Mouse (Mus musculus): Measurements from ENCODE around the gene Dusp27. TPM values are rescaled to one million over a fixed set of nuclear protein-coding genes. Genes with fewer than 3 reads are reported as not detected.

Gene Dusp27
- total and polyA plus RNA-seq, 2 experiments from 2014 or later = 33.2 to 39.9 TPM

DNA sequence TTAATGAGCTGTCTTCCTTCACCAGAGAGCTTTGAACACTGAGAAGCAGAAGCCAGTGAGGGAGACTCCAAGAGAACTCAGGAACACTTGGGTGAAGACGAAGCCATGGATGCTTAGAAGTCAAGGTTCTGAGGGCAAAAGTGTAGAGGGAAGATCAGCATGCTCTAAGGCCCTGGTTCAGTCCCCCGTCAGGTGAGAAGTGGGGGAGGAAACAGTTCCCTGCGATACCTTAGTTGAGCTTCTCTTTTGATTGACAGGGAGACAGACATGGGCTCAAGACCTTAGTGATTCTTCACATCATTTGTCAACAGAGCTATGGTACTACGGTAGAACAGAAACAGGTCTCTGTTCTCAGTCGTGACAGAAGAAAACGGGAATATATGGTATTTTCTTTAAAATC lies 1.4 kb downstream of the Dusp27 start:
- DNase-seq (ENCODE audit: low spot score) (no peak), ATAC-seq (ENCODE audit: insufficient read depth, low read depth) (no peak)
- no peaks in the 10 kb centered on the region for H3K27me3 ChIP-seq (ENCODE audit: control insufficient read depth, insufficient read depth, low read length)
- peak overlapping the region; percentile 98 for H3K27ac ChIP-seq (ENCODE audit: low read depth)
- peaks cover 31% of the 10 kb centered on the region for H3K4me1 ChIP-seq (ENCODE audit: control insufficient read depth, insufficient read depth)
- peak overlapping the region; percentile 61 for H3K4me2 ChIP-seq (ENCODE audit: low read depth, low read length)
- no peak for TF ChIP-seq EP300 (IDR thresholded peaks at IDR 0.05; ENCODE audit: low read depth)
- TF ChIP-seq CTCF (IDR thresholded peaks at IDR 0.05; ENCODE audit: low read depth) = no peak
- H3K36me3 ChIP-seq (replicated peaks; ENCODE audit: control insufficient read depth, insufficient read depth, low read length) = 0 out of 2 replicates have a peak, but pooled peaks cover 10% of the 10 kb centered on the region
- H3K9ac ChIP-seq (replicated peaks; ENCODE audit: low read depth, low read length) = no peak overlapping the region
- H3K9me3 ChIP-seq (replicated peaks; ENCODE audit: control insufficient read depth, low read length) = 0 out of 2 replicates have a peak, but pooled peaks cover 3% of the 10 kb centered on the region
- peak overlapping the region; percentile 51 for H3K4me3 ChIP-seq (ENCODE audit: low read depth, low read length)
- WGBS = 61% methylated on average over 6 of the region's 6 CpGs

DNA sequence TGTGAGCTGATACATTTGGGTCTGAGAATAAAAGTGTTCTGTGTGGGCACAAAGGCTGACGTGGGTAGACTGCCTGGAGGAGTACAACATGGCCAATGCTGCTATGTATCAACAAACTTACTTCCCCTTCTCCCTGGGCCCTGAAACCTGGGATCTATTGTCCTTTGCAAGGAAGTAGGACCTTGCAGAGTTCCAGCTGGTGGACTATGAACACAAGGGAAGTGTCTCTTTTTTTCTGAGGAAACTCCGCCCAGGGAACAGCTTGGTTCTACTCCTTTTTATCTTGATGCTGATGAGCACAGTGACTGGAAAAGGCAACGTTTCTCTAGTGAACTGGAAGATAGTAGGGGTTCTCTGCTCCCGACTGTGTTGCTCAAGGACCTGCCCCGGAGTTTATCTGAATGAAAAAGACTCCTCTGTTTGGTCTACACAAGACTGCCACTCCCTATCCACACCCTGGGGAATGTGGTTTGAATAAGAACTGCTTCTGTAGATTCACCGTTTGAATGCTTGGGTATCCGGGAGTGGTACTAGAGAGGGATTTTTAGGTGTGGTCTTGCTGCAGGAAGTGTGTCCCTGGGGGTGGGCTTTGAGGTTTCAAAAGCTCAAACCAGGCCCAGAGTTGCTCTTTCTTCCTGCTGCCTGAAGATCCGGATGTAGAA lies 2.7 kb downstream of the Dusp27 start:
- ATAC-seq (ENCODE audit: insufficient read depth, low read depth) (no peak), DNase-seq (ENCODE audit: low spot score) (no peak)
- no peak overlapping the region for H3K4me3 ChIP-seq (ENCODE audit: low read depth, low read length)
- no peaks in the 10 kb centered on the region for H3K27me3 ChIP-seq (ENCODE audit: control insufficient read depth, insufficient read depth, low read length)
- H3K4me1 ChIP-seq (ENCODE audit: control insufficient read depth, insufficient read depth) = peaks cover 26% of the 10 kb centered on the region
- 0 out of 2 replicates have a peak, but pooled peaks cover 3% of the 10 kb centered on the region for H3K9me3 ChIP-seq (replicated peaks; ENCODE audit: control insufficient read depth, low read length)
- TF ChIP-seq EP300 (IDR thresholded peaks at IDR 0.05; ENCODE audit: low read depth) (no peak), CTCF (IDR thresholded peaks at IDR 0.05; ENCODE audit: low read depth) (no peak)
- H3K9ac ChIP-seq (replicated peaks; ENCODE audit: low read depth, low read length) = no peak overlapping the region
- WGBS = 39% methylated on average over 8 of the region's 8 CpGs
- 0 out of 2 replicates have a peak, but pooled peaks cover 15% of the 10 kb centered on the region for H3K36me3 ChIP-seq (replicated peaks; ENCODE audit: control insufficient read depth, insufficient read depth, low read length)
- H3K4me2 ChIP-seq (ENCODE audit: low read depth, low read length) = no peak overlapping the region
- no peak overlapping the region for H3K27ac ChIP-seq (ENCODE audit: low read depth)

DNA sequence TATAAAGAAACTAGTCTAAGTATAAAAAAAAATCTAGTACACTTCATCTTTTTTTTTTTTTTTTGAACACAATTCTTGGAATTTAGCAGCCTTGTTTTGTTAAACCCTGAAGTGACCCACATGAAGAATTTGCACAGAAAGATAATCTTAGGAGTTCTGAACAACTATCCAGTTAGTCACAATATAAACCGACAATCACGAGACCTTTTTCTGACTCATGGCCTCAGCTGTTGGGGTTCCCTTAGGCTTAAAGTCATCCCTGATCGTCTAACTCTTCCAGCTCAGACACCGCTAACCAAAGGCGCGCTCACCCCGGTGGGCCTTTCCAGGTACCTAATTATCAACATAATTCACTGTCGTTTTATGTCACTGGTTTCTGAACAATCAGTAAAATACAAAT lies 4.0 kb downstream of the Dusp27 start:
- H3K4me1 ChIP-seq (ENCODE audit: control insufficient read depth, insufficient read depth) = peaks cover 25% of the 10 kb centered on the region
- no peaks in the 10 kb centered on the region for H3K27me3 ChIP-seq (ENCODE audit: control insufficient read depth, insufficient read depth, low read length)
- H3K4me3 ChIP-seq (ENCODE audit: low read depth, low read length) = no peak overlapping the region
- WGBS = 89% methylated on average over 8 of the region's 8 CpGs
- TF ChIP-seq CTCF (IDR thresholded peaks at IDR 0.05; ENCODE audit: low read depth) (no peak), EP300 (IDR thresholded peaks at IDR 0.05; ENCODE audit: low read depth) (no peak)
- DNase-seq (ENCODE audit: low spot score) = no peak
- no peak overlapping the region for H3K4me2 ChIP-seq (ENCODE audit: low read depth, low read length)
- H3K36me3 ChIP-seq (replicated peaks; ENCODE audit: control insufficient read depth, insufficient read depth, low read length) = 0 out of 2 replicates have a peak, but pooled peaks cover 15% of the 10 kb centered on the region
- 0 out of 2 replicates have a peak, but pooled peaks cover 3% of the 10 kb centered on the region for H3K9me3 ChIP-seq (replicated peaks; ENCODE audit: control insufficient read depth, low read length)
- H3K27ac ChIP-seq (ENCODE audit: low read depth) = no peak overlapping the region
- no peak for ATAC-seq (ENCODE audit: insufficient read depth, low read depth)
- no peak overlapping the region for H3K9ac ChIP-seq (replicated peaks; ENCODE audit: low read depth, low read length)

DNA sequence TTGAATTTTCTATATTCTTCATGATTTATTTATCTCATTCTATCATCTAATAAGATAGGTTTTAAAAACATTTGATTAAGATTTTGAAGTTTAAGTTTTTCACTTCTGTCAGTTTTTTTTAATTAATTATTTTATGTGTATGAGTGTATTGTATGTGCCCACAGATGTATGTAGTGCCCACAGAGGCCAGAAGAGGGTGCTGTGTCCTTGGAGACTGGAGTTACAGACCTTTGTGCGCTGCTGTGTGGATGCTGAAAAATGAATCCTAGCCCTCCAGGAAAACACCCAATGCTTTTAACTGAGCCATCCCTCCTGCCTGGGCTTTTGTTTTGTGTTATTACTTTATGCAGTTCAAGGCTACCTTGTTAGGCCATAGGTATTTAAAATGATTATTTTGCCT lies 4.7 kb downstream of the Dusp27 start:
- ATAC-seq (ENCODE audit: insufficient read depth, low read depth) (no peak), DNase-seq (ENCODE audit: low spot score) (no peak)
- Histone ChIP-seq H3K9me3 (replicated peaks; ENCODE audit: control insufficient read depth, low read length) (0 out of 2 replicates have a peak, but pooled peaks cover 3% of the 10 kb centered on the region), H3K9ac (replicated peaks; ENCODE audit: low read depth, low read length) (no peak overlapping the region), H3K4me1 (ENCODE audit: control insufficient read depth, insufficient read depth) (peaks cover 20% of the 10 kb centered on the region), H3K4me2 (ENCODE audit: low read depth, low read length) (no peak overlapping the region), H3K4me3 (ENCODE audit: low read depth, low read length) (no peak overlapping the region), H3K27me3 (ENCODE audit: control insufficient read depth, insufficient read depth, low read length) (no peaks in the 10 kb centered on the region), H3K36me3 (replicated peaks; ENCODE audit: control insufficient read depth, insufficient read depth, low read length) (0 out of 2 replicates have a peak, but pooled peaks cover 15% of the 10 kb centered on the region), H3K27ac (ENCODE audit: low read depth) (no peak overlapping the region)
- TF ChIP-seq EP300 (IDR thresholded peaks at IDR 0.05; ENCODE audit: low read depth) = no peak
- TF ChIP-seq CTCF (IDR thresholded peaks at IDR 0.05; ENCODE audit: low read depth) = peak; percentile 12; the same call in 1 of the 2 replicates
- WGBS = 100% methylated on average over 1 of the region's 1 CpGs

DNA sequence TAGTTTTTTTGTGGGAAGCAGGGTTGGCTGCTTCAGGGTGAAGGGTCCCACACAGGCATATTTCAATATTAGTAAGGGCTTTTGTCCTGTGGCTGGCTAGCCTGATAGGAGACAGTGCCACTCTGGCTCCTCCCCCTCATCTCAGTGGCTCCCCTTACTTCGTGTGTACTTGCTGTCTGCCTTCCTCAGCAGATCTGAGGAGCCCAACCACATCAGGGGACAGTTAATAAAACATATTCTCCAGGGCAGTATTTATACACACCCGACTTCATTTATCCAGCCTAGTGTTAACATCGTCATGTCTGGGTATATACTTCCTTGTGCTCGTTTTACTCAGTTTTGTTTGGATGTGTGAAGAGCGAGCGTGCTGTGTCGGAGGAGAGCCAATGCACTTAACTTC lies 5.6 kb downstream of the Dusp27 start:
- DNase-seq (ENCODE audit: low spot score) (no peak), ATAC-seq (ENCODE audit: insufficient read depth, low read depth) (no peak)
- Histone ChIP-seq H3K4me3 (ENCODE audit: low read depth, low read length) (no peak overlapping the region), H3K4me1 (ENCODE audit: control insufficient read depth, insufficient read depth) (peaks cover 18% of the 10 kb centered on the region; the same call in 1 of the 2 replicates), H3K4me2 (ENCODE audit: low read depth, low read length) (no peak overlapping the region), H3K9ac (replicated peaks; ENCODE audit: low read depth, low read length) (no peak overlapping the region), H3K9me3 (replicated peaks; ENCODE audit: control insufficient read depth, low read length) (0 out of 2 replicates have a peak, but pooled peaks cover 3% of the 10 kb centered on the region), H3K36me3 (replicated peaks; ENCODE audit: control insufficient read depth, insufficient read depth, low read length) (peaks cover 20% of the 10 kb centered on the region; the same call in 1 of the 2 replicates), H3K27me3 (ENCODE audit: control insufficient read depth, insufficient read depth, low read length) (no peaks in the 10 kb centered on the region), H3K27ac (ENCODE audit: low read depth) (peak overlapping the region; percentile 5; the same call in 1 of the 2 replicates)
- TF ChIP-seq CTCF (IDR thresholded peaks at IDR 0.05; ENCODE audit: low read depth) = no peak
- TF ChIP-seq EP300 (IDR thresholded peaks at IDR 0.05; ENCODE audit: low read depth) = no peak
- WGBS = 45% methylated on average over 7 of the region's 7 CpGs

Measured in heart, postnatal 0 days (tissue).